7 mouse cellular contexts compared by ENCODE assay signal in the genomic region with DNA sequence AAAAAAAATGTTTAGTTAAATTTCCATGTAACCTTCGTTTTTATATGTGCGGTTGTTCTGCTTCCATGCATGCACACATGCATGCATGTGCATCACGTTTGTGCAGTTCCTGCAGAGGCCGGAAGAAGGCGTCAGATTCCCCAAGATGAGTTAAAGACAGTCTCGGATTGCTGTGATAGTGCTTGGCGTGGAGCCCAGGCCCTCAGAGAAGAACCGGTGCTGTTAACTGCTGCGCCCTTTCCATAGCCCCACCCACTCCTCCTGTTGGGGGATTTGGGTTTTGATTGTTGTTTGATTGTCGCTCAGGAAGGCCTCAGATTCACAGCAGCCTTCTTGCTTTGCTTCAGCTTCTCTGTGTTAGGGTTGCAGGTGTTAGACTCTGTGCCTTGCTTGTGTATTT. TPM values are rescaled to one million over a fixed set of nuclear protein-coding genes. Genes with fewer than 3 reads are reported as not detected.
DNase-seq lines count a peak whose midpoint lies in the region; ATAC-seq lines count a peak whose summit lies in the region.

No protein-coding gene starts in this region.

- WGBS in heart, embryonic 14.5 days = 20% methylated on average over 10 of the region's 10 CpGs
- 32% methylated on average over 10 of the region's 10 CpGs for WGBS in midbrain, embryonic 16.5 days

- H3K27me3 ChIP-seq in heart, embryonic 14.5 days (ENCODE audit: control insufficient read depth, insufficient read depth, low read length) = no peaks in the 10 kb centered on the region
- no peaks in the 10 kb centered on the region for H3K27me3 ChIP-seq in midbrain, embryonic 16.5 days (ENCODE audit: control insufficient read depth, insufficient read depth, low read depth, low read length)

- H3K9ac ChIP-seq in heart, embryonic 14.5 days (ENCODE audit: low read length) = peak overlapping the region; percentile 49; the same call in 1 of the 2 replicates
- H3K9ac ChIP-seq in midbrain, embryonic 16.5 days (ENCODE audit: low read depth, low read length) = 0 out of 2 replicates have a peak overlapping the region, but pooled peaks have one; percentile 6

- H3K4me3 ChIP-seq in heart, embryonic 14.5 days (ENCODE audit: control insufficient read depth in 1 of 2, insufficient read depth in 1 of 2, low read depth in 1 of 2, low read length in 2 of 2) = no peak overlapping the region
- H3K4me3 ChIP-seq in midbrain, embryonic 16.5 days (ENCODE audit: low read depth, low read length) = no peak overlapping the region

- peak overlapping the region; percentile 46 to 77 for H3K27ac ChIP-seq in heart, embryonic 14.5 days (replicated peaks in 1 of 2; ENCODE audit: control insufficient read depth in 1 of 2, insufficient read depth in 1 of 2, low read depth in 2 of 2, low read length in 2 of 2)
- H3K27ac ChIP-seq in midbrain, embryonic 16.5 days (ENCODE audit: low read length) = 0 out of 2 replicates have a peak overlapping the region, but pooled peaks have one; percentile 34

- H3K9me3 ChIP-seq in heart, embryonic 14.5 days (ENCODE audit: control insufficient read depth, low read length) = no peaks in the 10 kb centered on the region
- no peaks in the 10 kb centered on the region for H3K9me3 ChIP-seq in midbrain, embryonic 16.5 days (replicated peaks; ENCODE audit: control insufficient read depth, low read length, poor library complexity, severe bottlenecking)

- peaks cover 24 to 42% of the 10 kb centered on the region in 2 experiments for H3K4me1 ChIP-seq in heart, embryonic 14.5 days (ENCODE audit: control insufficient read depth in 2 of 2, insufficient read depth in 2 of 2, low read length in 2 of 2)
- H3K4me1 ChIP-seq in midbrain, embryonic 16.5 days (ENCODE audit: control insufficient read depth, insufficient read depth, low read length) = peaks cover 28% of the 10 kb centered on the region

- DNase-seq in CD4-positive helper T cell, adult 2 months (ENCODE audit: low read depth, low spot score) = peak; percentile 41
- DNase-seq in cerebellum, postnatal 10 days = peak; percentile 81 to 83
- peak; percentile 79 to 84 for DNase-seq in kidney, postnatal 25 days
- no peak for DNase-seq in embryo, embryonic 11 days

- H3K36me3 ChIP-seq in heart, embryonic 14.5 days (ENCODE audit: control insufficient read depth, insufficient read depth, low read length) = peaks cover 25% of the 10 kb centered on the region
- peaks cover 15% of the 10 kb centered on the region for H3K36me3 ChIP-seq in midbrain, embryonic 16.5 days (ENCODE audit: control insufficient read depth, insufficient read depth, low read length)

- peak; percentile 47 for ATAC-seq in CD4-positive, CD25-positive, alpha-beta regulatory T cell, adult 4 months
- ATAC-seq in heart, embryonic 14.5 days (ENCODE audit: insufficient number of reproducible peaks, insufficient read depth, low FRiP score, low read depth) = no peak
- peak; percentile 43; the same call in 1 of the 2 replicates for ATAC-seq in midbrain, embryonic 16.5 days

- H3K4me2 ChIP-seq in heart, embryonic 14.5 days (ENCODE audit: low read length) = 0 out of 2 replicates have a peak overlapping the region, but pooled peaks have one; percentile 5
- no peak overlapping the region for H3K4me2 ChIP-seq in midbrain, embryonic 16.5 days (ENCODE audit: low read length)

RNA-seq across cellular contexts. Expression of gene Klc1, which starts 10.7 kb away (rescaled TPM):
- polyA plus RNA-seq in CD4-positive, CD25-positive, alpha-beta regulatory T cell, adult 4 months (2017; shearing (Covaris generic)) = 10 to 100 TPM; 17.8 to 20.6 TPM
- polyA plus RNA-seq in heart, embryonic 14.5 days (2014; fragmentation: Nextera tagmentation; extraction: Ambion mirVana) = 98.9 and 118 TPM in 2 replicates
- 665 and 671 TPM in 2 replicates for polyA plus RNA-seq in midbrain, embryonic 16.5 days (2015; fragmentation: Nextera tagmentation; extraction: Ambion mirVana)

RNA-seq across cellular contexts. Expression of gene Xrcc3, which starts 44.4 kb away (rescaled TPM):
- polyA plus RNA-seq in CD4-positive, CD25-positive, alpha-beta regulatory T cell, adult 4 months (2017; shearing (Covaris generic)) = 1 to 10 TPM; 3.8 to 4.7 TPM
- polyA plus RNA-seq in heart, embryonic 14.5 days (2014; fragmentation: Nextera tagmentation; extraction: Ambion mirVana) = 5.7 and 7.0 TPM in 2 replicates
- polyA plus RNA-seq in midbrain, embryonic 16.5 days (2015; fragmentation: Nextera tagmentation; extraction: Ambion mirVana) = 2.0 and 2.1 TPM in 2 replicates

RNA-seq across cellular contexts. Expression of gene Zfyve21, which starts 44.7 kb away (rescaled TPM):
- 1 to 10 TPM; 5.4 to 6.9 TPM for polyA plus RNA-seq in CD4-positive, CD25-positive, alpha-beta regulatory T cell, adult 4 months (2017; shearing (Covaris generic))
- 88.3 and 89.3 TPM in 2 replicates for polyA plus RNA-seq in heart, embryonic 14.5 days (2014; fragmentation: Nextera tagmentation; extraction: Ambion mirVana)
- polyA plus RNA-seq in midbrain, embryonic 16.5 days (2015; fragmentation: Nextera tagmentation; extraction: Ambion mirVana) = 32.1 and 35.1 TPM in 2 replicates

RNA-seq across cellular contexts. Expression of gene Apopt1, which starts 56.2 kb away (rescaled TPM):
- 10 to 100 TPM; 69.2 to 69.5 TPM for polyA plus RNA-seq in CD4-positive, CD25-positive, alpha-beta regulatory T cell, adult 4 months (2017; shearing (Covaris generic))
- 49.7 and 51.0 TPM in 2 replicates for polyA plus RNA-seq in heart, embryonic 14.5 days (2014; fragmentation: Nextera tagmentation; extraction: Ambion mirVana)
- polyA plus RNA-seq in midbrain, embryonic 16.5 days (2015; fragmentation: Nextera tagmentation; extraction: Ambion mirVana) = 52.3 and 56.8 TPM in 2 replicates

RNA-seq across cellular contexts. Expression of gene Bag5, which starts 56.2 kb away (rescaled TPM):
- polyA plus RNA-seq in CD4-positive, CD25-positive, alpha-beta regulatory T cell, adult 4 months (2017; shearing (Covaris generic)) = 10 to 100 TPM; 32.5 to 37.9 TPM
- polyA plus RNA-seq in heart, embryonic 14.5 days (2014; fragmentation: Nextera tagmentation; extraction: Ambion mirVana) = 42.1 and 42.6 TPM in 2 replicates
- polyA plus RNA-seq in midbrain, embryonic 16.5 days (2015; fragmentation: Nextera tagmentation; extraction: Ambion mirVana) = 70.4 and 71.8 TPM in 2 replicates
